Mouse (Mus musculus): ENCODE measurements around the gene Gfer.
A peak's percentile ranks its signal among the peaks of the same experiment; 100 is the strongest.

The Gfer gene

GRCm38 (mm10) chr17:24696011-24696697 lies at the start of gene Gfer, which contains the start of gene Noxo1:
Gene Gfer (minus strand): TSS chr17:24696156.
Gene Noxo1 (plus strand): TSS chr17:24696234.
- peak; percentile 85 for DNase-seq (ENCODE audit: low spot score)

DNA sequence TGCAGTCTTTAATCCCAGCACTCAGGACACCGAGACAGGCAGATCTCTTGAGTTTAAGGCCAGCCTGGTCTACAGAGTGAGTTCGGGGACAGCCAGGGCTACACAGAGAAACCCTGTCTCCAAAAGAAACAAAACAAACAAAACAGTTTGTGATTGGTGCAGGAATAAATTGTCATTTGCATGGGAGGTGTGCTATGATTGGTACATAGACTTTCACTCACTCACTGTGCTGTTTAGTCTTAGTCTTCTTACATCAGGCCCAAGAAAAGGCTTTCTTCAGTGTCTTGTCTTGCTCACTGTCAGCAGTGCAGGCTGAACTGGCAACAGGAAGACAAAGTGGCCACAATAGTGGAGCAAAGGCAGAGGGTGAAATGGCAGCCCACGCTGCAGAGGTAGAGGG lies 48.4 kb upstream of the Gfer start:
- no peak for DNase-seq (ENCODE audit: low spot score)

DNA sequence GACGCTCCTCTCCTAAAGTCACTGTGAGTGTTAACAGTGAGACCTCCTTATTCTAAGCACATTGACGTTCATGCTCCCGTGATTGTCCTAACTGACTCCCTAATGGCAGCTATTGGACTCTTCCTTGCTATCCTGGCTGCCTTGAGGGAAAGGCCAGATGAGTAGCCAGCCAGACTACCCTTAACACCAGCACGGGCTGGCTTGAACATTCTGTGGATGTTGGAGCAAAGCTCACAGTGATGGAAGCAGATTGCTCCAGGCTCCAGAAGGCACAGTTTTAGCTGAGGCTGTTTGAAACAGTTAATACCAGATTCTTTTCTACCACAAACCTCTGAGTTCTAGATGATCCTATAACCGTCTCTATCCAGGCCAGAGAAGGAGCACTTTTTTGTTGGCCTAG lies 47.9 kb upstream of the Gfer start:
- DNase-seq (ENCODE audit: low spot score) = no peak

DNA sequence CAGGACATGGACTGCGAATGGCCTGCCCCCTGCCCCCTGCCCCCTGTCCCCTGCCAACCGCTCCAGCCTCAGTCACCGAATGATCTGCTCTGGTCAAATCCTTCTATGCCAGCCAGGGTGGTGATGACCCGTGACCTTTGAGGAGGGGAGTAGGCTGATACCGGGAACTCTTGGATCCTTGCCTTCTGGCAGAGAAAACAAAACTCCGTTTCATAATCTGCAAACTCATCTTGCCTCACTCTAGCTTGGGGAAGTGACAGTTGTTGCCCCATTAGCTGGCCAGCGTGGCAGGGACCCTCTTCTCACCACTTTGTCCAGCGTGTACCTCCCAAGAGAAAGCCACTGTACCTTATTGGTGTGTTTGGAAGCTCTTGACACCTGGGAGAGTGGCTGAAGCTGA lies 46.4 kb upstream of the Gfer start:
- DNase-seq (ENCODE audit: low spot score) = no peak

DNA sequence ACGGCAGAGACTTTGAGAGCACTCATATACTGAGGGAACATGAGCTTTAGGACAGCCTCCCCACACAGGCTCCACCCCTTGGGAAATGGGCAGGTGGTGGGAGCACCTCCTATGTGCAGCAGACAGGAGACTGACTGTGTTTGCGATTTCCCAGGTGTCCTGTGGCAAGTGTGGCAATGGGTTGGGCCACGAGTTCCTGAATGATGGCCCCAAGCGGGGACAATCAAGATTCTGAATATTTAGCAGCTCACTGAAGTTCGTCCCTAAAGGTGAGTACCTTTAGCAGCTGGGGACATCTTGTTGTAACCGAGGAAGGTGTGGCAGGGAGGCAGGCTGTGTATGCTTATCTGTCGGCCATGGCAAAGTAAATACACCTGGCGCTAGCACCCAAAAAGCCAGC lies 44.0 kb upstream of the Gfer start:
- no peak for DNase-seq (ENCODE audit: low spot score)

GRCm38 (mm10) chr17:24738238-24738637 lies 42.3 kb upstream of the Gfer start:
- no peak for DNase-seq (ENCODE audit: low spot score)

DNA sequence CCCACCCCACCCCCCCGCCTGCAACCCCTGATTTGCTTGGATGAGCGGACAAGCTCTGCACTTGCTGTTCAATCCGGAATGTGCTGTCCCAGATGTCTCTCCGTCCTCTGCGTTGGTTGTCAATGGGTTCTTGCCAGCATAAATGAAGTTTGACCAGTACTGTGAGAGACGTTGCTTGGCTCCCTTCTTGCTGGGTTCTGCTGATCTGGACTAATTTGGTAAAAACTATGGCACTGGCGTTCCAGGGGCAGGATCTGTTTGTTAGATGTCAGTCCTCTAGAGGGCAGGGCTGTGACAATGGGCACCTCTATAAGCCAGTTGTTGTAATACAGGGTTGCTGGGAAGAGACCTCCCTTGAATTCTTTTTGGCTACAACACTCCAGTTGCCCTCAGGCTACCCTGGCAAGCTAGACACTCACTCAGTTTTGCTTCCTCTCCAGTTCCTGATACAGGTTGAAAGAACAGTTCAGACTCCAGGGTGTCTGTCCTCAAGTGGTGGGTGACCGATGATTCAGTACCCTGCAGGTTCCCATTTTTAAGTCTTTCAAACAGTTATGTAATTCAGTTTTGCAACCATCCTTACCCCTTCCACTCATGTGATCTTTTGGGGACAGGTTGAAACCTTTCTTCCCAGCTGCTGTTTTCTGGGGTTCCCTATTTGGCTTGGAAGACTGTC lies 41.3 kb upstream of the Gfer start:
- no peak for DNase-seq (ENCODE audit: low spot score)

DNA sequence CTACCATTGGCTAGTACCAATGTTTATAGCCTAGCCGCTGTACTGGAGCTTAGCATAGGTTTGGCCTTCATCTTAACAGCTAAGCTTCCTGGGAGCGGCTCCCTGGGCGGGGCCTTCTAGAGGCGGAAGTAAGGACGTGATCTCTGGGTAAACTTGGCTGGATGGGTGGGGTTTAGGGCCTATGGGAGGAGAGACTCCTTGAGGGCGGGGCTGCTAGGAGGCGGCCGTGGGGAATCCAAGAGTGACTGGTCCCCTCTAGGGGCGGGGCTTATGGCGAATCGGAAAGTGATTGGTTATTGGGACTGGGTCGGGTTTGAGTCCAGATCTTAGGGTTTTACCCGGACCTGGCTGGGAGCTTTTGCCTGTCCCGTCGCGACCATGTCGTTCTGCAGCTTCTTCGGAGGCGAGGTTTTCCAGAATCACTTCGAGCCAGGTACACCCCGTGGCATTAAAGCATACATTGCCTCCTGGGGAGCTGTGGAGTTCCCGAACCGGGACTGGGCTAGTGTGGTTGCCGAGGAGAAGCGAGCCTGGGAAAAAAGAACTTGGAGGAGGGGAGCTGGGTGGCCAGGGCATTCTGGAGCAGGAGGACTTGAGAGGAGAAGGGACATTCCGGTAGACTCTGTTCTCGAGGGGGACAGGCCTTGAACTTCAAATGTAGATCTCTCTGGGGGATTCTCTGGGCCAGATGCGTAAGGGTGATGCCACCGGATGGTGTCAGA lies 40.5 kb upstream of the Gfer start, which contains the start of gene Msrb1:
Gene Msrb1, plus strand, starts transcription at position 313 of the 722 bp plus-strand sequence.
- peak; percentile 98 for DNase-seq (ENCODE audit: low spot score)

DNA sequence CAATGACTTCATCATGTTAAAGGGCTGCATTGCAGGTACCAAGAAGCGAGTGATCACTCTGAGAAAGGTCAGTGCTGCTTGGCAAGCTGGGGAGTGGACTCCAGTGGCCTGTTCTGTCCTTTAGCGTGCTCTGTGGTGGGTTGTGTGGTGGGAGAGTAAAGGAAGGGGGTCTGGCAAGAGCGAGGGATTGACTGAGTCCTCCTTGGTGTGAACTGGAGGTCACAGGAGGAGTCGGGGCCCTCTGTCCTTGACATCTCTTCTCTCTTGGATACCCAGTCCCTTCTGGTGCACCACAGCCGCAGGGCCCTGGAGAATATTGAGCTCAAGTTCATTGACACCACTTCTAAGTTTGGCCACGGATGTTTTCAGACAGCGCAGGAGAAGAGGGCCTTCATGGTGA lies 39.5 kb upstream of the Gfer start:
- no peak for DNase-seq (ENCODE audit: low spot score)

DNA sequence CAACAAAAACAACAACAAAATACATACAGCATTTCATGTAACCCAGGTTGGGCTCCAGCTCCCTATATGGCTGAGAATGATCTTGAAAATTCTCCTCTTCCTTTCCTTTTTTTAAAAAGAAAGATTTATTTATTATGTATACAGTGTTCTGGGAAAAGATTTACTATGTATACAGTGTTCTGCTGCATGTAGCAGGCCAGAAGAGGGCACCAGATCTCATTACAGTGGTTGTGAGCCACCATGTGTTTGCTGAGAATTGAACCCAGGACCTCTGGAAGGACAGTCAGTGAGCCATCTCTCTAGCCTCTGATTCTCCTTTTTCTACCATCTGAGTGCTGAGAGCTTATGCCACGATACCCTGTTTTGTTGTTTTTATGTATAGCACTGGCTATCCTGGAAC lies 38.6 kb upstream of the Gfer start:
- no peak for DNase-seq (ENCODE audit: low spot score)

DNA sequence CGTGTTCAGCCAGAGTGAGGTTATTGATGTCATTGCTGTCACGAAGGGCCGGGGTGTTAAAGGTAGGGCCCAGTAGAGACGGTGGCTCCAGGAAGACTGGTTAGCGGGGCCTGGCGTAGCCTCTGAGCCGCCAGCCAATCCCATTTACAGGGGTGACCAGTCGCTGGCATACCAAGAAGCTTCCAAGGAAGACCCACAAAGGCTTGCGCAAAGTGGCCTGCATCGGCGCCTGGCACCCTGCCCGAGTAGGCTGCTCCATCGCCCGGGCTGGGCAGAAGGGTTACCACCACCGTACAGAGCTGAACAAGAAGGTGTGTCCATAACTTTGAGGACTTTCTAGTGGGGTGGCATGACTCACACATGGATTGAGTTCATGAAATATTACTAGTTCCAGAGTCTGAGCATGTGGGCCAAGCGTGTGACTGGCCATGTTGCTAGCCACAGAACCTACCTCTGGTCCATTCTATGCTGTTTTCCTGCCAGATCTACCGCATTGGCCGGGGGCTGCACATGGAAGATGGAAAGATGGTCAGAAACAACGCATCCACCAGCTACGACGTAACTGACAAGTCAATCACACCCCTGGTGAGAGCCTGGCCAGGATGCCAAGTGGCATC lies 37.6 kb upstream of the Gfer start:
- DNase-seq (ENCODE audit: low spot score) = no peak

DNA sequence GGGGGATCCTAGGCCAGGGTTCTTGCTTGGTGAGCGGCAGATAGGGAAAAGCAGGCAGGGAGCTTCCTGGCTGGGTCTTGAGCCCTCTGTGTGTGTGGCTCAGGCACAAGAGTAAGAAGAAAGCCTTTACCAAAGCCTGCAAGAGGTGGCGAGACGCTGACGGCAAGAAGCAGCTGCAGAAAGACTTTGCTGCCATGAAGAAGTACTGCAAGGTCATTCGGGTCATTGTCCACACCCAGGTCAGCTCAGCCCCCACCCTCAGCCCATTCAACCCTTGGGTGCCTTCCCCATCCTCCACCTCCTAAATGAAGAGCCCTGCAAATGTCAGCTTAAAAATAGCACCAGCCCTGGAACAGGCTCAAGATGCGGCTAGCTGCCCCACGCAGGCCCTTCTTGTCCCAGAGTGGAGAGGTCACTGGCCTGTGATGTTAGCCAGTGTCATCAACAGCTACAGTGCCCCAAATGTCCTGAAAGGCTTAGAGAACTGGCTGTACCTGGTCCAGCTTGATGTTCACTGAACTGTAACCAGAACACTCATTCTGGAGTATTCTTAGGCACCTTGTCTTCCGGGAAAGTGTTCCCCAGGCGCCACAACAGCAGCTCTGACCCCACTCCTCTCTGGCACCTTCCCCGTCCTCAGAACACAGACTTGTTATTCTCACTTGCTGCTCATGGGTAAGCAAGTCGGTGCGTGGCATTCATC lies 36.4 kb upstream of the Gfer start:
- no peak for DNase-seq (ENCODE audit: low spot score)

DNA sequence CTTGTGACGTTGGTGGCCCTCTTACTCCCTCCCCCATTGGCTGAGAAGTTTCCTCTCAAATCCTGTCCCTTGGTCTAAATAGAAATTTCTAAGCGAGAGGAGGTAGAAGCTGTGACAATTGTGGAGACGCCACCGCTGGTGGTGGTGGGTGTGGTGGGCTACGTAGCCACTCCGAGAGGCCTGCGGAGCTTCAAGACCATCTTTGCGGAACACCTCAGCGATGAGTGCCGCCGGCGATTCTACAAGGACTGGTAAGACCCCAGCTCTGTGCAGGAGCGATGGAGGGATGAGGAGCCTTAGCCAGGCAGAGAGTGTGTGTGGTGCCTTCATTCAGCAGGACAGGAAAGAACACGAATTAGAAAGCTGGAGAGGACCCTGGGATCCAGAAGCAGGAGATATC lies 34.8 kb upstream of the Gfer start:
- no peak for DNase-seq (ENCODE audit: low spot score)

GRCm38 (mm10) chr17:24729067-24729466 lies 33.1 kb upstream of the Gfer start:
- no peak for DNase-seq (ENCODE audit: low spot score)

DNA sequence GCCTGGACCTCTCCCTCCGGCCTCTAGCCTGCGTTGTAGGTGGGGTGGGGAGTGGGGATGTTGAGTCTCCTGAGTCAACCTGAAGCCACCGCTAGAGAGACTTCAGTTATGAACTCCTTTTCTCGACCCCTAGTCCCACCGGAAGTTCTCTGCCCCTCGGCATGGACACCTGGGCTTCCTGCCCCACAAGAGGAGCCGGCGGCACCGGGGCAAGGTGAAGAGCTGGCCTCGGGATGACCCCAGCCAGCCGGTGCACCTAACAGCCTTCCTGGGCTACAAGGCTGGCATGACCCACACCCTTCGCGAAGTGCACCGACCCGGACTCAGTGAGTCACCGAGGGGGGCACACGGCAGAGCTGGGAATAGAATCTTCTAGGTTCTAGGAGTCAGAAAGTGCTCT lies 32.2 kb upstream of the Gfer start:
- DNase-seq (ENCODE audit: low spot score) = no peak

- DNase-seq (ENCODE audit: low spot score) = no peak
Measured at GRCm38 (mm10) chr17:24727618-24728017, 31.7 kb upstream of the Gfer start, which contains the start of gene Rpl3l. Gene Rpl3l (plus strand): TSS chr17:24727820.

DNA sequence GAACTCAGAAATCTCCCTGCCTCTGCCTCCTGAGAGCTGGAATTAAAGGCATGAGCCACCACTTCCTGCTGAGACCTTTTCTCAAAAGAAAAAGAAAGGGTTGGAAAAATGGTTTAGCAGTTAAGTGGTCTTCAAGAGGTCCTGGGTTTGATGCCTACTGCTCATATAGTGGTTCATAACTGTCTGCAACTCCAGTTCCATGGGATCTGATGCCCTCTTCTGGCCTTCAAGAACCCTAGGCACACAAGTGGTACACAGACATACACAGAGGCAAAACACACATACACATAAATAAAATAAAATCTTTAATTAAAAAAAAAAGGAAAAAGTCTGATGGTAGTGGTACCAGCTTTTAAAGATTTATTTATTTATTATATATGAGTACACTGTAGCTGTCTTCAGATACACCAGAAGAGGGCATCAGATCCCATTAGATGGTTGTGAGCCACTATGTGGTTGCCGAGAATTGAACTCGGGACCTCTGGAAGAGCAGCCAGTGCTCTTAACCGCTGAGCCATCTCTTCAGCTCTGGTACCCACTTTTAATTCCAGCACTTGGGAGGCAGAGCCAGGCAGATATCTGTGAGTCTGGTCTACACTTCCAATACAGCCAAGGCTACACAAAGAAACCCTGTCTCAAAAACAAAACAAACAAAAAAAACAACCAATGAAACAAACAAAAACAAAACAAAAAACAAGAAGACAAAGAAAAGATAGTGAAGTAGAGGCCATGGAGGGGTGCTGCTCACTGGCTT lies 29.9 kb upstream of the Gfer start:
- DNase-seq (ENCODE audit: low spot score) = no peak

- DNase-seq (ENCODE audit: low spot score) = peak; percentile 88
Measured at GRCm38 (mm10) chr17:24724184-24724583, 28.2 kb upstream of the Gfer start, which contains the start of gene Ndufb10. Gene Ndufb10 (minus strand): TSS chr17:24724478.

DNA sequence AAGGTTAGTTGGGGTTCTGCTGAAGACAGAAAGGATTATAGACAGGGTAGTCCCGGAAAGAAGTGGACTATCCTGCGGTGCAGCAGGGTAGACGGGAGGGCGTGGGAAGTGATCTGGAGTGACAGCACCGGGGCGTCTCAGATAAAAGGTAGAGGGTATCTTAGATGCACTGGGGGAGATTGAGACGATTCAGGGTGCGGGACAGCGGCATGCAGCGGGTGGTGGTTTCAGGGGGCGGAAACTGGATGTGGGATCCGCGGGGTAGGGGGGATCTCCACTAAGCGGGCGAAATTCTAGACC lies 27.9 kb upstream of the Gfer start:
- DNase-seq (ENCODE audit: low spot score) = no peak

- no peak for DNase-seq (ENCODE audit: low spot score)
Measured at GRCm38 (mm10) chr17:24723122-24723880, 27.3 kb upstream of the Gfer start.
